Mouse (Mus musculus) heart, embryonic 11.5 days (tissue): ENCODE data around the gene Olfr584. TPM values are rescaled to one million over a fixed set of nuclear protein-coding genes. Genes with fewer than 3 reads are reported as not detected.

Experiments
- ATAC-seq: fragments of 200-750 bp; cut with Nextera tagmentation; replicated peaks from 2 replicates; pipeline ENCODE4 v1.8.0; 2017; ENCODE audit warnings: moderate library complexity; ENCODE audit not compliant: insufficient number of reproducible peaks, low FRiP score, low TSS enrichment
- H3K27ac ChIP-seq: fragments of 300-500 bp; sonication (generic); 2 replicates; pipeline ENCODE4 v1.5.1; 2014; ENCODE audit warnings: mild to moderate bottlenecking, low read depth, low read length
- H3K27me3 ChIP-seq: fragments of 300-500 bp; sonication (generic); 2 replicates; pipeline ENCODE4 v1.6.1; 2014; ENCODE audit warnings: mild to moderate bottlenecking, low read length, mixed read lengths; ENCODE audit not compliant: control insufficient read depth, insufficient read depth
- H3K36me3 ChIP-seq: fragments of 300-500 bp; sonication (generic); 2 replicates; pipeline ENCODE4 v1.6.1; 2014; ENCODE audit warnings: mild to moderate bottlenecking, low read length, moderate library complexity, mixed read lengths; ENCODE audit not compliant: control insufficient read depth, insufficient read depth
- H3K4me1 ChIP-seq: fragments of 300-500 bp; sonication (generic); 2 replicates; pipeline ENCODE4 v1.6.1; 2014; ENCODE audit warnings: low read length; ENCODE audit not compliant: control insufficient read depth, insufficient read depth
- H3K4me2 ChIP-seq: fragments of 300-500 bp; sonication (generic); 2 replicates; pipeline ENCODE4 v1.6.1; 2014; ENCODE audit warnings: mild to moderate bottlenecking, moderate library complexity
- H3K4me3 ChIP-seq: fragments of 300-500 bp; sonication (generic); 2 replicates; pipeline ENCODE4 v1.5.1; 2014; ENCODE audit warnings: low read depth, low read length
- H3K9ac ChIP-seq: fragments of 300-500 bp; sonication (generic); 2 replicates; pipeline ENCODE4 v1.6.1; 2014; ENCODE audit warnings: mild to moderate bottlenecking, low read depth, low read length, moderate library complexity
- H3K9me3 ChIP-seq: fragments of 300-500 bp; sonication (generic); replicated peaks from 2 replicates; pipeline ENCODE4 v1.6.1; 2016; ENCODE audit warnings: low read length; ENCODE audit not compliant: control insufficient read depth
- WGBS: fragments of 180-500 bp; shearing (Covaris S2); extraction: QIAGEN DNeasy Blood & Tissue Kit; methylation state at CpG from one replicate; pipeline ENCODE4 v1.1.7; 2014; ENCODE audit not compliant: insufficient replicate concordance; 5-methylcytosine and 5-hydroxymethylcytosine counted together
- polyA plus RNA-seq: library from polyadenylated mRNA; unstranded; fragments of >200 nt; fragmentation: Nextera tagmentation; extraction: Ambion mirVana; gene quantifications from 2 replicates; pipeline ENCODE4 v1.2.1, GENCODE M21; 2014

The Olfr584 gene
- not detected in 2 replicates for polyA plus RNA-seq

DNA sequence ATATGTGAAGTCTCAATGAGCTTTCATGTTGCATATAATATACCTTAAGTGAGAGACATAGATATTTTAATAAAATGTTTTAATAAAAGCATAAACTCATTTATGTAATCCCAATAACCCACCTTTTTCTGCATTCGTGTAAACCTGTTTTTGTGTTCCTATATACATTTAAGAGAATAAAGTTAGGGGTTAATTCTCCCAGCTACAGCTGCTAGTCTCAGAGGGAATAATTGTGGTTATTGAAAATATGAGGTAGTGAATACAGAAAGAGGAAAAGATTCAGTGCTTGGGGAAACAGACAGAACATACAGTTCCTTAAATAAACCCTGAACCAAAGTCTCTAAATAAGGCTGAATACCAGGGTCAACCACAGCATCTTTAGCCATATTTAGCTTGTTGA, at the start of gene Olfr584:
TSS of gene Olfr584 (plus strand) at position 301 of the 400 bp plus-strand sequence.
- no peaks in the 10 kb centered on the region for H3K27me3 ChIP-seq
- H3K9me3 ChIP-seq = no peaks in the 10 kb centered on the region; the same call in 1 of the 2 replicates
- WGBS = 71% methylated on average over 1 of the region's 1 CpGs
- H3K4me3 ChIP-seq = no peak within 1 kb of the TSS
- ATAC-seq = no peak
- H3K4me2 ChIP-seq = no peak within 1 kb of the TSS
- H3K9ac ChIP-seq = no peak within 1 kb of the TSS
- no peak within 1 kb of the TSS for H3K27ac ChIP-seq
- no peaks in the 10 kb centered on the region for H3K4me1 ChIP-seq
- H3K36me3 ChIP-seq = no peaks in the 10 kb centered on the region

DNA sequence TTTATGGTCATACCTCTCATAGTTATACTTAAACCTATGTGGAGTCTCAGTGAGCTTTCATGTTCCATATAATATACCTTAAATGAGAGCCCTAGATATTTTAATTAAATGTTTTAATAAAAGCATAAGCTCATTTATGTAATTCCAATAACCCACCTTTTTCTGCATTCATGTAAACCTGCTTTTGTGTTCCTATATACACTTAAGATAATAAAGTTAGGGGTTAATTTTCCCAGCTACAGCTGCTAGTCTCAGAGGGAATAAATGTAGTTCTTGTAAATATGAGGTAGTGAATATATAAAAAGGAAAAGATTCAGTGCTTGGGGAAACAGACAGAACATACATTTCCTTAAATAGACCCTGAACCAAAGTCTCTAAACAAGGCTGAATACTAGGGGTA, 44.0 kb upstream of the Olfr584 start, which contains the start of gene Olfr582:
TSS of gene Olfr582 (plus strand) at position 301 of the 400 bp plus-strand sequence.
- Histone ChIP-seq H3K4me3 (no peak within 1 kb of the TSS), H3K9ac (no peak within 1 kb of the TSS), H3K27me3 (no peaks in the 10 kb centered on the region), H3K4me1 (no peaks in the 10 kb centered on the region), H3K36me3 (no peaks in the 10 kb centered on the region), H3K4me2 (no peak within 1 kb of the TSS), H3K27ac (no peak within 1 kb of the TSS), H3K9me3 (no peaks in the 10 kb centered on the region)
- ATAC-seq = no peak

DNA sequence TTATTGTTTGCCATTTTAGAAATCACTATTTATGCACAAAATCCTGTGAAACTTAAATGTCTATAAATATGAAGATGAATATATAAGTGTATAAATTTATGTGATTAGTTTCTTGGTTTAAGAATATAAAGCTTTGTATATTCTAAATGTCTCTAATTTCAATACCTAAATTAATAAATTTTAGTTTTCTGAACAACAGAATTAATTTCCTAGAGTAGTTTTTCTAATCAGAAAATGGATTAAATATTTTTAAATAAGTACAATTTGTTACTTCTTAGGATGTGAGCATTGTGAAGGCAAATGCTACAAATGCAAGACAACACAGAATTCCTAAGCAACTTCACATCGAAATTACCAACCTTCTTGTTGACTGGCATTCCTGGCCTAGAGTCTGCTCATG, 30.7 kb upstream of the Olfr584 start, which contains the start of gene Olfr583:
TSS of gene Olfr583 (plus strand) at position 301 of the 400 bp plus-strand sequence.
- Histone ChIP-seq H3K9me3 (no peaks in the 10 kb centered on the region), H3K36me3 (no peaks in the 10 kb centered on the region), H3K4me3 (no peak within 1 kb of the TSS), H3K27me3 (no peaks in the 10 kb centered on the region), H3K27ac (no peak within 1 kb of the TSS), H3K4me1 (no peaks in the 10 kb centered on the region), H3K9ac (no peak within 1 kb of the TSS), H3K4me2 (no peak within 1 kb of the TSS)
- WGBS = 86% methylated on average over 1 of the region's 1 CpGs
- no peak for ATAC-seq

DNA sequence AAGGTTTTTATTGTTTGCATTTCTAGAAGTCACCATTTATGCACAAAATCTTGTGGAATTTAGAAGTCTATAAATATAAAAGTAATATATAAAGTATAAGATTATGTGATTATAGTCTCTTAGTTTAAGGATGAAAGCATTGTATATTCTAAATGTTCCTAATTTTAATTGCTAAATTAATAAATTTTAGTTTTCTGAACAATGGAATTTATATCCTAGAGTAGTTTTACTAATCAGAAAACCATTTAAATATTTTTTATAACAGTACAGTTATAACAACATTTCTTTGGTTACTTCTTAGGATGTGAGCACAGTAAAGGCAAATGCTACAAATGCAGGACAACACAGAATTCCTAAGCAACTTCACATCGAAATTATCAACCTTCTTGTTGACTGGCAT, 15.7 kb downstream of the Olfr584 start, which contains the start of gene Olfr585:
TSS of gene Olfr585 (plus strand) at position 301 of the 400 bp plus-strand sequence.
- no peaks in the 10 kb centered on the region for H3K27me3 ChIP-seq
- H3K36me3 ChIP-seq = no peaks in the 10 kb centered on the region
- WGBS = 72% methylated on average over 1 of the region's 1 CpGs
- H3K4me3 ChIP-seq = no peak within 1 kb of the TSS
- no peak within 1 kb of the TSS for H3K27ac ChIP-seq
- H3K4me1 ChIP-seq = no peaks in the 10 kb centered on the region
- ATAC-seq = no peak
- no peak within 1 kb of the TSS for H3K4me2 ChIP-seq
- no peak within 1 kb of the TSS for H3K9ac ChIP-seq
- H3K9me3 ChIP-seq = no peaks in the 10 kb centered on the region

DNA sequence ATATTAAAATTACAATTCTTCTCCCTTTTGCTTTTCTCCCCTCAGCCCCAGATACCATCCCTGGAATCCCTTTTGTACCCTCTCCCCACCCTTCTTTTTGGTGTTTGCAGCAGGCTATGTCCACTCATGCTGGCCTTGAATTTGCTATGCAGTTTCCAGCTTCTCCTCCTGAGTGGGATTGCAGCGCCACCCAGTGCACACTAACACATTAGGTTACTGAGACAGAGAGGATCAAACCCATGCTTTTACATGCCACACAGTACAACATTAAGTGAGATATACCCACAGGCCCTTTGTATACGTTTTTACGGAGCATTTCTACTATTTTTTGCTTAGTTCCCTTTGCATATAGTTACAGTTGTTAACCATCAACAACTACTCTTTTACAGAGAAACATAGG, 37.7 kb downstream of the Olfr584 start:
- 36% methylated on average over 3 of the region's 3 CpGs for WGBS
- no peak overlapping the region for H3K4me3 ChIP-seq
- no peak overlapping the region for H3K9ac ChIP-seq
- no peaks in the 10 kb centered on the region for H3K4me1 ChIP-seq
- no peaks in the 10 kb centered on the region for H3K27me3 ChIP-seq
- H3K27ac ChIP-seq = no peak overlapping the region
- no peaks in the 10 kb centered on the region for H3K36me3 ChIP-seq
- ATAC-seq = no peak
- no peak overlapping the region for H3K4me2 ChIP-seq
- no peaks in the 10 kb centered on the region for H3K9me3 ChIP-seq

DNA sequence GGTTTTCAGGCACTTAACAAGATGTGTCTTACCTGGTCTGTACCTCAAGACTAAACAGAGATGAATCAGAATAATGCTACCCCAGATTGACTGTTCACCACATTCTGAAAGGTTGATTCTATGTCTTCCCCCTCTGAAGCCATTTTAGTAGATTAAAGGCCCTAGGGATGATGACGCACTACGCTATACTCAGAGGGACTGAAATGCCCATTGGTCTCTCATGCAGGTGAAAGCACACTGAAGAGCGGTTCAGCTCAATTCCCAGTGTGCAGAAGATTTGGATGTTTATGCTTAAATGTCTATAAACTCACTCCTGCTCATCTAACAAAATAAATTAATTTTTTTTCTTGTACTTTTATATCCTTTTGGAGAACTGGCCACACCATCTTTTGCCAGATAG, 43.9 kb downstream of the Olfr584 start, which contains the start of gene Olfr586:
TSS of gene Olfr586 (minus strand) at position 101 of the 400 bp plus-strand sequence.
- ATAC-seq = no peak
- Histone ChIP-seq H3K4me2 (no peak within 1 kb of the TSS), H3K27me3 (no peaks in the 10 kb centered on the region), H3K36me3 (no peaks in the 10 kb centered on the region), H3K9ac (no peak within 1 kb of the TSS), H3K4me3 (no peak within 1 kb of the TSS), H3K4me1 (no peaks in the 10 kb centered on the region), H3K27ac (no peak within 1 kb of the TSS), H3K9me3 (no peaks in the 10 kb centered on the region)
- WGBS = 81% methylated on average over 3 of the region's 3 CpGs

Other genes starting within 250 kb of the Olfr584 start
- gene Olfr566, start 223.1 kb upstream of the Olfr584 start, polyA plus RNA-seq = not detected in 2 replicates
- not detected in 2 replicates for gene Olfr568, start 204.8 kb upstream of the Olfr584 start, polyA plus RNA-seq
- gene Olfr569, start 191.0 kb upstream of the Olfr584 start, polyA plus RNA-seq = not detected in 2 replicates
- not detected in 2 replicates for gene Olfr570, start 187.3 kb upstream of the Olfr584 start, polyA plus RNA-seq
- not detected in 2 replicates for gene Olfr571, start 164.3 kb upstream of the Olfr584 start, polyA plus RNA-seq
- not detected in 2 replicates for gene Olfr572, start 157.5 kb upstream of the Olfr584 start, polyA plus RNA-seq
- not detected in 2 replicates for gene Olfr573-ps1, start 139.3 kb upstream of the Olfr584 start, polyA plus RNA-seq
- gene Olfr574, start 133.4 kb upstream of the Olfr584 start, polyA plus RNA-seq = not detected in 2 replicates
- not detected in 2 replicates for gene Olfr575, start 123.1 kb upstream of the Olfr584 start, polyA plus RNA-seq
- gene Olfr576, start 119.2 kb upstream of the Olfr584 start, polyA plus RNA-seq = not detected in 2 replicates
- not detected in 2 replicates for gene Olfr577, start 105.9 kb upstream of the Olfr584 start, polyA plus RNA-seq
- gene Olfr578, start 92.6 kb upstream of the Olfr584 start, polyA plus RNA-seq = not detected in 2 replicates
- gene Olfr582, start 43.9 kb upstream of the Olfr584 start, polyA plus RNA-seq = not detected in 2 replicates
- gene Olfr583, start 30.6 kb upstream of the Olfr584 start, polyA plus RNA-seq = not detected in 2 replicates
- gene Olfr585, start 15.8 kb downstream of the Olfr584 start, polyA plus RNA-seq = not detected in 2 replicates
- not detected in 2 replicates for gene Olfr586, start 43.8 kb downstream of the Olfr584 start, polyA plus RNA-seq
- not detected in 2 replicates for gene Olfr588-ps1, start 59.0 kb downstream of the Olfr584 start, polyA plus RNA-seq
- gene Olfr589, start 74.5 kb downstream of the Olfr584 start, polyA plus RNA-seq = not detected in 2 replicates
- not detected in 2 replicates for gene Olfr591, start 96.5 kb downstream of the Olfr584 start, polyA plus RNA-seq
- gene Olfr592, start 102.9 kb downstream of the Olfr584 start, polyA plus RNA-seq = not detected in 2 replicates
- not detected in 2 replicates for gene Olfr593, start 130.0 kb downstream of the Olfr584 start, polyA plus RNA-seq
- gene Olfr594, start 135.1 kb downstream of the Olfr584 start, polyA plus RNA-seq = not detected in 2 replicates
- gene Usp17ld, start 170.6 kb downstream of the Olfr584 start, polyA plus RNA-seq = not detected in 2 replicates
- not detected in 2 replicates for gene Olfr596, start 223.8 kb downstream of the Olfr584 start, polyA plus RNA-seq
- not detected in 2 replicates for gene Olfr597, start 234.4 kb downstream of the Olfr584 start, polyA plus RNA-seq
- not detected in 2 replicates for gene Olfr598, start 241.7 kb downstream of the Olfr584 start, polyA plus RNA-seq